In genomic region chrX:37144954-37145353, GRCm38 (mm10) we compare ENCODE assay signal across 8 mouse cellular contexts. TPM values are rescaled to one million over a fixed set of nuclear protein-coding genes. Genes with fewer than 3 reads are reported as not detected.
DNase-seq lines count a peak whose midpoint lies in the region; ATAC-seq and TF ChIP-seq lines count a peak whose summit lies in the region.

No protein-coding gene starts in this region.

- TF ChIP-seq CTCF in layer of hippocampus, adult 2 months (conservative IDR thresholded peaks at IDR 0.05) = peak; percentile 58

- H3K27ac ChIP-seq in layer of hippocampus, adult 2 months = no peak overlapping the region
- H3K27ac ChIP-seq in embryonic facial prominence, embryonic 10.5 days (replicated peaks) = no peak overlapping the region
- H3K27ac ChIP-seq in neural tube, embryonic 15.5 days (replicated peaks) = no peak overlapping the region
- no peak overlapping the region for H3K27ac ChIP-seq in midbrain, embryonic 13.5 days

- H3K9ac ChIP-seq in neural tube, embryonic 15.5 days (replicated peaks) = no peak overlapping the region
- no peak overlapping the region for H3K9ac ChIP-seq in midbrain, embryonic 13.5 days (replicated peaks)

- peaks cover 40% of the 10 kb centered on the region for H3K36me3 ChIP-seq in embryonic facial prominence, embryonic 10.5 days (replicated peaks)
- H3K36me3 ChIP-seq in neural tube, embryonic 15.5 days = peaks cover 16% of the 10 kb centered on the region; the same call in 1 of the 2 replicates
- H3K36me3 ChIP-seq in midbrain, embryonic 13.5 days = peaks cover 15% of the 10 kb centered on the region

- H3K4me1 ChIP-seq in embryonic facial prominence, embryonic 10.5 days = no peaks in the 10 kb centered on the region
- no peaks in the 10 kb centered on the region for H3K4me1 ChIP-seq in neural tube, embryonic 15.5 days
- H3K4me1 ChIP-seq in midbrain, embryonic 13.5 days (replicated peaks) = no peaks in the 10 kb centered on the region

- H3K4me2 ChIP-seq in neural tube, embryonic 15.5 days = no peak overlapping the region
- H3K4me2 ChIP-seq in midbrain, embryonic 13.5 days (replicated peaks) = no peak overlapping the region

- WGBS in embryonic facial prominence, embryonic 10.5 days = 97% methylated on average over 2 of the region's 2 CpGs
- 96% methylated on average over 2 of the region's 2 CpGs for WGBS in neural tube, embryonic 15.5 days
- WGBS in midbrain, embryonic 13.5 days = 91% methylated on average over 2 of the region's 2 CpGs

- H3K4me3 ChIP-seq in layer of hippocampus, adult 2 months = no peak overlapping the region
- H3K4me3 ChIP-seq in embryonic facial prominence, embryonic 10.5 days = no peak overlapping the region
- H3K4me3 ChIP-seq in neural tube, embryonic 15.5 days (replicated peaks) = no peak overlapping the region
- no peak overlapping the region for H3K4me3 ChIP-seq in midbrain, embryonic 13.5 days (replicated peaks)

- no peak for ATAC-seq in neural tube, embryonic 15.5 days (ENCODE audit: low FRiP score)
- ATAC-seq in midbrain, embryonic 13.5 days = no peak

- no peak for DNase-seq in layer of hippocampus, adult 2 months (ENCODE audit: low spot score in 2 of 2)
- DNase-seq in layer of hippocampus, postnatal 25 days (ENCODE audit: extremely low spot score in 1 of 2, low spot score in 1 of 2) = no peak
- DNase-seq in ES-CJ7 (ENCODE audit: low read depth, low spot score) = peak; percentile 26
- DNase-seq in embryonic facial prominence, embryonic 10.5 days (ENCODE audit: low spot score) = peak; percentile 10
- DNase-seq in naive thymus-derived CD4-positive, alpha-beta T cell, adult 2 months (ENCODE audit: low read depth) = peak; percentile 42
- no peak for DNase-seq in layer of hippocampus, adult 8-10 months (ENCODE audit: low spot score in 2 of 2)

- H3K27me3 ChIP-seq in embryonic facial prominence, embryonic 10.5 days (replicated peaks; ENCODE audit: low read depth, poor library complexity, severe bottlenecking) = no peaks in the 10 kb centered on the region
- no peaks in the 10 kb centered on the region for H3K27me3 ChIP-seq in neural tube, embryonic 15.5 days (replicated peaks)
- H3K27me3 ChIP-seq in midbrain, embryonic 13.5 days = no peaks in the 10 kb centered on the region

- no peaks in the 10 kb centered on the region for H3K9me3 ChIP-seq in embryonic facial prominence, embryonic 10.5 days
- H3K9me3 ChIP-seq in neural tube, embryonic 15.5 days (replicated peaks) = no peaks in the 10 kb centered on the region
- no peaks in the 10 kb centered on the region for H3K9me3 ChIP-seq in midbrain, embryonic 13.5 days

RNA-seq across cellular contexts. Expression of gene Nkap, which starts 18.4 kb away (rescaled TPM):
- 10 to 100 TPM; 13.5 to 15.2 TPM for total RNA-seq in layer of hippocampus, adult 2 months (2021)
- total RNA-seq in layer of hippocampus, postnatal 25 days (2021) = 10 to 100 TPM; 12.1 to 17.4 TPM
- polyA plus RNA-seq in embryonic facial prominence, embryonic 10.5 days (2016; fragmentation: Nextera tagmentation; extraction: Ambion mirVana) = 17.2 and 18.3 TPM in 2 replicates
- total RNA-seq in layer of hippocampus, adult 8-10 months (2022) = 10 to 100 TPM; 12.9 to 19.4 (median 14.3) TPM
- 22.1 and 22.2 TPM in 2 replicates for polyA plus RNA-seq in neural tube, embryonic 15.5 days (2015; fragmentation: Nextera tagmentation; extraction: Ambion mirVana)
- polyA plus RNA-seq in midbrain, embryonic 13.5 days (2015; fragmentation: Nextera tagmentation; extraction: Ambion mirVana) = 23.7 and 26.3 TPM in 2 replicates

RNA-seq across cellular contexts. Expression of gene Akap14, which starts 23.7 kb away (rescaled TPM):
- total RNA-seq in layer of hippocampus, adult 2 months (2021) = under 1 TPM in 1 of 2 experiments, not detected in 1; 0.26 TPM
- not detected for total RNA-seq in layer of hippocampus, postnatal 25 days (2021)
- polyA plus RNA-seq in embryonic facial prominence, embryonic 10.5 days (2016; fragmentation: Nextera tagmentation; extraction: Ambion mirVana) = 0.14 TPM in 1 of 2 replicates, not detected in the other
- total RNA-seq in layer of hippocampus, adult 8-10 months (2022) = under 1 TPM in 2 of 4 experiments, not detected in 2; 0.23 to 0.34 TPM
- 0.14 and 0.29 TPM in 2 replicates for polyA plus RNA-seq in neural tube, embryonic 15.5 days (2015; fragmentation: Nextera tagmentation; extraction: Ambion mirVana)
- 0.14 and 0.42 TPM in 2 replicates for polyA plus RNA-seq in midbrain, embryonic 13.5 days (2015; fragmentation: Nextera tagmentation; extraction: Ambion mirVana)

RNA-seq across cellular contexts. Expression of gene Upf3b, which starts 34.8 kb away (rescaled TPM):
- 10 to 100 TPM; 18.9 to 20.5 TPM for total RNA-seq in layer of hippocampus, adult 2 months (2021)
- total RNA-seq in layer of hippocampus, postnatal 25 days (2021) = 10 to 100 TPM; 16.0 to 20.3 TPM
- polyA plus RNA-seq in embryonic facial prominence, embryonic 10.5 days (2016; fragmentation: Nextera tagmentation; extraction: Ambion mirVana) = 17.2 and 19.0 TPM in 2 replicates
- 10 to 100 TPM; 17.3 to 23.3 (median 21.3) TPM for total RNA-seq in layer of hippocampus, adult 8-10 months (2022)
- polyA plus RNA-seq in neural tube, embryonic 15.5 days (2015; fragmentation: Nextera tagmentation; extraction: Ambion mirVana) = 29.4 and 31.9 TPM in 2 replicates
- 35.8 and 37.2 TPM in 2 replicates for polyA plus RNA-seq in midbrain, embryonic 13.5 days (2015; fragmentation: Nextera tagmentation; extraction: Ambion mirVana)

RNA-seq across cellular contexts. Expression of gene Ndufa1, which starts 46.0 kb away (rescaled TPM):
- 100 to 1,000 TPM; 200 to 205 TPM for total RNA-seq in layer of hippocampus, adult 2 months (2021)
- 100 to 1,000 TPM; 225 to 256 TPM for total RNA-seq in layer of hippocampus, postnatal 25 days (2021)
- polyA plus RNA-seq in embryonic facial prominence, embryonic 10.5 days (2016; fragmentation: Nextera tagmentation; extraction: Ambion mirVana) = 365 and 368 TPM in 2 replicates
- total RNA-seq in layer of hippocampus, adult 8-10 months (2022) = 100 to 1,000 TPM; 161 to 234 (median 206) TPM
- 742 and 895 TPM in 2 replicates for polyA plus RNA-seq in neural tube, embryonic 15.5 days (2015; fragmentation: Nextera tagmentation; extraction: Ambion mirVana)
- 624 and 640 TPM in 2 replicates for polyA plus RNA-seq in midbrain, embryonic 13.5 days (2015; fragmentation: Nextera tagmentation; extraction: Ambion mirVana)

RNA-seq across cellular contexts. Expression of gene Rnf113a1, which starts 46.1 kb away (rescaled TPM):
- total RNA-seq in layer of hippocampus, adult 2 months (2021) = 1 to 10 TPM; 7.9 to 9.4 TPM
- 1 to 10 TPM; 7.3 TPM for total RNA-seq in layer of hippocampus, postnatal 25 days (2021)
- polyA plus RNA-seq in embryonic facial prominence, embryonic 10.5 days (2016; fragmentation: Nextera tagmentation; extraction: Ambion mirVana) = 11.3 and 11.8 TPM in 2 replicates
- 10 to 100 TPM in 1 of 4 experiments, 1 to 10 TPM in 3; 7.1 to 10.1 (median 7.9) TPM for total RNA-seq in layer of hippocampus, adult 8-10 months (2022)
- 23.7 and 27.3 TPM in 2 replicates for polyA plus RNA-seq in neural tube, embryonic 15.5 days (2015; fragmentation: Nextera tagmentation; extraction: Ambion mirVana)
- 16.0 and 16.3 TPM in 2 replicates for polyA plus RNA-seq in midbrain, embryonic 13.5 days (2015; fragmentation: Nextera tagmentation; extraction: Ambion mirVana)

Comparison
In these comparisons a context has a peak if more than half of its experiments do, and no peak if none do; other contexts are left out.
1. DNase-seq: peak in ES-CJ7 (single experiment), embryonic facial prominence, embryonic 10.5 days (single experiment) and naive thymus-derived CD4-positive, alpha-beta T cell, adult 2 months (single experiment); none in layer of hippocampus, adult 2 months (0 of 2), layer of hippocampus, postnatal 25 days (0 of 2) and layer of hippocampus, adult 8-10 months (0 of 2).